Mouse (Mus musculus) ES-E14 (cell line): ENCODE measurements around the gene Ncf1.

ENCODE experiments used
- CHD2 ChIP-seq: IDR thresholded peaks from 2 replicates; pipeline ENCODE4 v1.6.1; 2014; ENCODE audit warnings: mild to moderate bottlenecking, low read depth, low read length, inconsistent platforms
- MAFK ChIP-seq: IDR thresholded peaks from 2 replicates; pipeline ENCODE4 v1.6.1; 2014; ENCODE audit warnings: mild to moderate bottlenecking, low read depth, low read length, inconsistent platforms; ENCODE audit not compliant: insufficient read depth
- ZC3H11A ChIP-seq: IDR thresholded peaks from 2 replicates; pipeline ENCODE4 v1.6.1; 2012; ENCODE audit warnings: low read depth, mild to moderate bottlenecking, inconsistent platforms, low read length, borderline replicate concordance
- ZNF384 ChIP-seq: IDR thresholded peaks from 2 replicates; pipeline ENCODE4 v1.6.1; 2012; ENCODE audit warnings: low read depth, low read length, inconsistent platforms

GRCm38 (mm10) chr5:134236241-134236640 is 6.8 kb upstream of the Ncf1 start:
- TF ChIP-seq ZC3H11A (no peak), ZNF384 (no peak), MAFK (no peak), CHD2 (no peak)
